Mouse (Mus musculus): ENCODE data around the gene Rdh9.
"Not testable (repeated sequence)": the region's sequence is repeated elsewhere in the genome, so short reads cannot be mapped to it uniquely, and the experiment has no call there.

Gene Rdh9

DNA sequence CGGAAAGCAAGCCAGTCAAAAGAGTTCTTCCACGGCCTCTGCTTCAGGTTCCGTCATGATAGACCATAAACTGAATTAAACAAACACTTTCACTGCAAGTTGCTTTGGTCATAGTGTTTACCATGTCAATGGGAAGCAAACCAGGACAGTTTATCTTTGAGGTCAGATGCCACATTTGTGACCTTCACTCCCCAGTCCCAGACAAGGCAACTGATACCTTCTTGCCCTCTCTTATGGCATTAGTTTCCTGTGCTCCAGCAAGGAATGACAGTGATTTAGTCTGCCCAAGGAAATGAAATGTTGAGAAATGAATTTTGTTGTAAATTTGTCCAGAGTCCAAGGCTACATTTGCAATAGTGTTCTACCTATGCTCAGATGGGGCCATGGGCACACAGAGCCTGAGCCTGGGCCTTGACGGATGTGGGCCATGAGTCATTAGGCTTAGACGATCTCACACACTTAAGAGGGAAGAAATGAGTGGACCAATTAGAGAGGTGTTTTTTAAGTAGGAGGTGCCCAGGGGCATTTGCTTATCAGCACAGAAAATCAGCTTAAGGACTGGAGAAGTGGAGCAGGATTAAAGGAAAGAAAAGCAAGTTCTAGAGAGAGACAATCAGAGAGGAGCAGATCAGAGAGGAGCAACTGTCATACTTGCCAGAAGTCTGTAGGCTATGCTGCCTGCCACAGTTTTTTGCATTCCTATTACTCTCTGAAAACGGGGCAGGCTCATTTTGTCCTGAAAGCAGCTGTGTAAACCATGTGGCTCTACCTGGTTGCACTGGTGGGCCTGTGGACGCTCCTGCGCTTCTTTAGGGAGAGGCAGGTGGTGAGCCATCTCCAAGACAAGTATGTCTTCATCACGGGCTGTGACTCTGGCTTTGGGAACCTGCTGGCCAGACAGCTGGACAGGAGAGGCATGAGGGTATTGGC is 16.7 kb upstream of the Rdh9 start, which contains the start of the genes Rdh1 and Rdh16f1:
Rdh1 (plus strand) TSS at position 541 of the 930 bp plus-strand sequence.
Rdh16f1 (plus strand) TSS at position 607 of the 930 bp plus-strand sequence.
- DNase-seq (ENCODE audit: low read depth, low spot score): no peak

DNA sequence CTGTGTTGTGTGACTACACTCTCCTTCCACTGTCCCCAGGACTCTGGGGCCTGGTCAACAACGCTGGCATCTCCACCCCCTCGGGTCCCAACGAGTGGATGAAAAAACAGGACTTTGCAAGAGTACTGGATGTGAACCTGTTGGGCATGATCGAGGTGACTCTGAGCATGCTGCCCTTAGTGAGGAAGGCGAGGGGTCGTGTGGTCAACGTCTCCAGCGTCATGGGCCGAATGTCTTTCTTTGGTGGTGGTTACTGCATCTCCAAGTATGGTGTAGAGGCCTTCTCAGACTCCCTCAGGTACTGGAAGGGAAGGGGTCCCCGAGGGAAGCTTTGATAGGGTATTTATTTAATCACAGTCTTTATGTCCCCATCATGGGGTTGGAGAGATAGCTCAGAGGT is 13.3 kb upstream of the Rdh9 start:
- not testable (repeated sequence) for DNase-seq (ENCODE audit: low read depth, low spot score)

DNA sequence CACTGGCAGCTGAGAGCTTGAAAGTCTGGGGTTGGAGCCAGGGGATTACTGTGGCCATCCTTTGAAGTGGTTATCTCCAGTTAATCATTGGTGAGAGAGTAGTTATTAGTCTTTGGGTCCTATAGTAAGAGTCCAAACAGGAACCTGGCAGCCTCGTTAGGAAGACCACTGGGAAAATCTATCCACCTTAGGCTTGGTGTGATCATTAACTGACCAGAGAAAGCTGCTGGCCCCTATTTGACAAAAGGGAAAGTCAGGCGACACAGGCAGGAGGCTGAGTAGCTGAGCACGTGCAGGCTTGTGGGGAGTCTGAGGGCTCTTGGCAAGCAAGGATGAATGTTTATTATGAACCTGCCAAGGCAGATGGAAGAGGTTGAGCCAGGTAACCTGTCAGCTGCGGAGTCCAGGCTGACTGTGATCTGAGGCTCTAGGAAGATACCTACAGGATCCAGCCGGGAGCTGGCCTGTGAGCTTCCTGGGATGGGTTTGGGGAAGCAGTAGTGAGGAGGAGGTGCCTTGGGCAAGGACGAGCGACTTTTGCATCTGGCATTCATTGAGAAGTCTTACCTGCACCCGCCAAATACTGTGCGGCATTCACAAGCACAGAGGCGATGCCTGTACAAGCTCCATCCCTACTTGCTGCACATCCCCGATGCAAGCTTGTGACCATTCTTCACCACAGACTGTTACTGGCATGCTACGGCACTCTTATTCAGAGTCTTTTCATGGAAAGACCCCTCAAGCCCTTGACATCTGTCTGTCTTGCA is 12.1 kb upstream of the Rdh9 start:
- no peak for DNase-seq (ENCODE audit: low read depth, low spot score)

DNA sequence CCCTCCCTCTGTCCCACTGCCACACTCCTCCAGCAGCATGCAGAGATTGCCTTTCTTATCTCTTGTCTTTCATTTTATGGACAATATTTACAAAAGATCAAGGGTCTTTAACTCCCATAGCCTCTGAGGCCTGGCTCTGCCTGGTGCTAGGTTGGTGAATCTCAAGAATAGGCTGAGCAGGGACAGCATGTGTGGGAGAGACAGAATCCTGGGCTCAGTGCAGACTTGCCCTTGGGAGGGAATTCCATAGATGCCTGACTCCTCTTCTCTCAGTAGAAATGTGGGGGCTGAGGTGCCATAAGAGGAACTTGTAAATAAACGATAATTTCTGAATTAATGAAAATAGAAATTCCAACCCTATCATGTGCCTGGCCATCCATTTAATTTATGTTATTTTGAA is 9.6 kb upstream of the Rdh9 start:
- DNase-seq (ENCODE audit: low read depth, low spot score): no peak

DNA sequence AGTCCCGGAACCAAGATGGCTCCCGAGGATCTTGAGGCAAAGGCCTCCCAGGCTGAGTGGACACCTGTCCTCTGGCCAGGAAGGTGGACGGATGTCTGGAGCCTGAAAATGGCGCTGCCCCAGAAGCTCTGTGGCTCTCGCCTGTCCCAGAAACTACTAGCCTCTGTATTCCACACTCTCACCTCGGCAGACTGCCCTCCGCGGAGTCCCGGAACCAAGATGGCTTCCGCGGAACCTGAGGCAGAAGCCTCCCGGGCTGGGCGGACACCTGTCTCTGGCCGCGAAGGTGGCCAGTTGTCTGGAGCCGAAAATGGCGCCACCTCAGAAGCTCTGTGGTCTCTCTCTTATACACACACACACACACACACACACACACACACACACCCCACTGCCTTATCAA is 6.1 kb downstream of the Rdh9 start:
- not testable (repeated sequence) for DNase-seq (ENCODE audit: low read depth, low spot score)

DNA sequence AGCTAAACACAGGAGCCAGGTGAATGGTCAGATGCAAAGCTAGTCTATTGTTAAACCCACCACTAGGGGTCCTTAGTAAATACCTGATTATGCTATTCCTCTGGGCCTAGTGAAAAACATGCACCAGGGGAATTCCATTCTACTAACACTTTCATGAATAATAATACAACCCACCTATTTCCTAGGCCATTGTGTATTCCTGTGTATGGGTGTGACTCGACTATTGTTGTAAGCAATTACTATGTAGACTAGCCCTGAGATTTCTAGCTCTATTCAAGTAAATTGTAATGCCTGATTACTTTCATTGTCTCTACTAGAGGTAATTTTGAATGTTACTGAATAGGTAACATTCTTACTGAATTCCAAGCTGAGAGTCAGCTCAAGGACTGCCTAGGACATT is 9.2 kb downstream of the Rdh9 start:
- not testable (repeated sequence) for DNase-seq (ENCODE audit: low read depth, low spot score)

DNA sequence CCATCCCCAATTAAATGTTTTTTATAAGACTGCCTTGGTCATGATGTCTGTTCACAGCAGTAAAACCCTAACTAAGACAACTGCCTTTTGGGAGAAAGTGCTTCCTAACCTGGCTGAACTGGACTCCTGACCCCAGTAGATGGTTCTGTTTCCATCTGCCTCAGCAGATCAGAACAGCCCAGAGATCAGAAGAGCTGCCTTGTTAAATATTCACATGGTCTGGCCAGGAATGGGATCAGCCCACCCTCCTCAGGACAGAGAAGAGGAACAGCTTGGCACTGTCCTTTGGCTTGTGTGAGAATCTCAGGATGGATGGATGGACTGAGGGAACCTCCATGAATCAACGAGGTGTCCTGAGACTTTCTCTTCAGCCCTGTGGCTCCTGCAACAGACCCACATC is 23.1 kb downstream of the Rdh9 start:
- DNase-seq (ENCODE audit: low read depth, low spot score): no peak

DNA sequence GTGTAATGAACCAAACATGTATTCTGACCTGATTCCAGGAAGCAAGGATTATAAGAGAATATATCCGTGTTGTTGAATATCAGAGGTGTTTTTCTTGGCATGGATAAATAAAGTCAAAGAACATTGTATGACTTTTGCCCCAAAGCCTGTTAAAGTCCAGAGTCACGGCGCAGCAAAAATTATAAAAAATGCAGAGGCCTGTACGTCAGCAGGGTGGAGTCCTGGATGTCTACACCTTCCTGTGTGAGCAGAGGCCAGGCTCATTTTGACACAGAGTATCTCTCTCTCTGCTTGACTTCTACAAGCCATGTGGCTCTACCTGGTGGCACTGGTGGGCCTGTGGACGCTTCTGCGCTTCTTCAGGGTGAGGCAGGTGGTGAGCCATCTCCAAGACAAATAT is 24.7 kb downstream of the Rdh9 start, which contains the start of gene Rdh16:
Rdh16 (plus strand) TSS at position 262 of the 400 bp plus-strand sequence.
- no peak for DNase-seq (ENCODE audit: low read depth, low spot score)

DNA sequence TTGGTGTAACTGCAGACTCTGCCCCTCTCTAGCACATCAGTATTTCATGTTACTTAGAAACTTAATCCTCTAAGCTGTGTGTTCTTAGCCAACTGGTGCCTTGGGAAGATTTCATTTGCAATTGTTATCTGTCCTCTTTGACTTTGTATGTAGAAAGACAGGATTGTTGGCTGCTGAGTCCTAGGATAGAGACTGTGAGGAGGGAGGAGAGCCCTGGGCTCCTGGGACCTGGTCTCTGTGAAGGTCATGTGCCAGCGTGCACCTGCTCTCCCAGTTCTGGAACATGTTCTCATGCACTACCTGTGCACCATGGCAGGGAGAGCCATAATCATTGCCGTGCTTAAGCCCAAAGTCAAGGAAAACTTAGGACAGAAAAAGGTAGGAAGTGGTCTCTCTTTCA is 25.4 kb downstream of the Rdh9 start:
- no peak for DNase-seq (ENCODE audit: low read depth, low spot score)

DNA sequence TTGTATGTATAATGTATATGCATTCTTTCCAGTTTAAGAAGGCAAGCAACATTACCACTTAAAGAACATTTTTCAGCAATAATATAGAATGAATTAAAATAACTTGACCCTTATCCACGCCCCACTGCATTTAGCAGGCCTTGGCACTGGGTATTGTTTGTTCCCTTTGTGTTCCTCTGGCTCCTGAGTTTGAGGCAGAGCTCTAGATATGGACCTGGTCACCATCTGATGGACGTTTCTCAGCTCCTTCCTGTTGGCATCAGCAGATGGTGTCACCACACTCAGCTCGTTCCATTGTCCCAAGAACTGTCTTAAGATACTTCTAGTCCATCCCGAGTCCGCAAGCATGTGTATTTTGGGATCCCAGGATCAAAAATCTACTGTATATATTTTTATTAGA is 26.1 kb downstream of the Rdh9 start:
- DNase-seq (ENCODE audit: low read depth, low spot score): no peak

DNA sequence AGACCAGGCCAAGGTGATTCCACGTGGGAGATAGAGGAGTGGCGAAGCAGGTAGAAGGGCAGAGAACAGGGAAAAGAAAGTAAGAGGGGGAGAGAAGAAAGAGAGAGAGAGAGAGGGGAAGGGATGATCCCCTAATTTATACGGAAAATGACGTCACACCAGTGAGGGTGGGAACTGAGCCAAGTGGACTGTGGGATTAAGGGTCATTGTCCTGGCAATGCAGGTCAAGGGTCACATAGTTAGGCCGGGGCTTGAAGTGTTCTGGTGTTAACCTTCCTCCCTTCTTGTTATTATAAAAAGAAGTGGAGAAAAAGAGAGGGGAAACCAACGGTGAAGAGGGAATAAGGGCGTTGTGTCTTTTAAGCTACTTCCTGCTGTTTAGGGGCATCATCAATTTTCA is 28.2 kb downstream of the Rdh9 start:
- DNase-seq (ENCODE audit: low read depth, low spot score): no peak

DNA sequence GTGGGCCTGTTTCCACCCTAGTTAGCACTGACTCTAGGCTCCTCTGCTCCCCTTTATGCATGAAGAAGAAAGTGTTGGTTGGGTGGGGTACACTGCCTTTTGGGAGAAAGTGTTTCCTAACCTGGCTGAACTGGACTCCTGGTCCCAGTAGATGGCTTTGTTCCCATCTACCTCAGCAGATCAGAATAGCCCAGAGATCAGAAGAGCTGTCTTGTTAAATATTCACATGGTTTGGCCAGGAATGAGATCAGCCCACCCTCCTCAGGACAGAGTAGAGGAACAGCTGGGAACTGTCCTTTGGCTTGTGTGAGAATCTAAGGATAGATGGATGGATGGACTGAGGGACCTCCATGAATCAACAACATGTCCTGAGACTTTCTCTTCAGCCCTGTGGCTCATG is 39.7 kb downstream of the Rdh9 start:
- DNase-seq (ENCODE audit: low read depth, low spot score): no peak

DNA sequence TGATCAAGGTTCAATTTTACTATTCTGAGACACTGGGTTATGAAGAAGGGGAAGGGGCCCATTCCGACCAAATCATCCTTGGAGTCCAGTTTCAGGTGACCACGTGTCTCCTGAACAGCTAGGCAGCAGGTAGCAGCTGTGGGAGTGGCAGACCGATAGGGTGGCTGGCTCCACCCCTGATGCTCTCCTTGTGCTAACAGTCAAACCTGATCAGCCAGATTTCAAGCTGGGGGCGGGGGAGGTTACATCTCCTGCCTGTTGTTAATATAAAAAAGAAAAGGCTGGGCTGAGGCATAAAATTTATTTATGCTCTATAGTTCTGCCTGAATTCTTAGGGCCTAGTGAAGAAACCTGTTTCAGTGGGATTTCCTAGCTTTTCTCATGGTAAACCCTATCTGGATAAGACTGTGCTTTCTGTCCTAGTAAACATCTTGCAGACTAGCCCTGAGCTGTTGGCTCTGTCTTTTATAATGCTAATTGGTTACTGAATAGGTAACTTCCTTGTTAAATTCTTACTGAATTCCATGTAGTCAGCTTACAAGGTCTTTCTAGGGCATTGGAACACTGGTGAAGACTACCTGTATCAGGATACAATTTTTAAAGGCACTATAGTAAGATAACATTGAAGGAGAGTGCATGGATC is 41.2 kb downstream of the Rdh9 start:
- not testable (repeated sequence) for DNase-seq (ENCODE audit: low read depth, low spot score)

DNA sequence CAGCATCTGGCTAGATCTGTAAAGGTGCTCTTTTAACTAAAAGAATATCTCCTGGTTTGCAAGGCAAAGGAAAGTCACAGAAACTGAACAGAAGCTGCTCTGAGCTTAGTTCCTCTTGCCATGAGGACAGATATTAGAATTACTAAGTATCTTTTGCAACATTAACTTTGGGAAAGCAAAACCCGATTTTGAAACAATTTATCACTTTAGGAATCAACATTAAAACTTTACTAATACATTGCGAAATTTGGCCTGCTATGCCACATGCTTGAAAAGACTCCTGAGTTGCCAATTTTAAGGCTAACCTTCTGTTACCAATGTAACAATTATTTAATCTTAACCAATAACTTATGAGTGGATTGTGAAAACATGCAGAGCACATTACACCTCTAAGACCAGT is 45.6 kb downstream of the Rdh9 start:
- DNase-seq (ENCODE audit: low read depth, low spot score): not testable (repeated sequence)

DNA sequence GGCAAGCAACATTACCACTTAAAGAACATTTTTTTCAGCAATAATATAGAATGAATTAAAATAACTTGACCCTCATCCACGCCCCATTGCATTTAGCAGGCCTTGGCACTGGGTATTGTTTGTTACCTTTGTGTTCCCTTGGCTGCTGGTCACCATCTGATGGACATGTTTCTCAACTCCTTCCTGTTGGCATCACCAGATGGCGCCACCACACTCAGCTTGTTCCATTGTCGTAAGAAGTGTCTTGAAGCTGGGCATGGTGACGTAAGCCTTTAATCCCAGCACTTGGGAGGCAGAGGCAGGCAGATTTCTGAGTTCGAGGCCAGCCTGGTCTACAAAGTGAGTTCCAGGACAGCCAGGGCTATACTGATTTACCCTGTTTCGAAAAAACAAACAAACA is 49.2 kb downstream of the Rdh9 start:
- DNase-seq (ENCODE audit: low read depth, low spot score): peak; percentile 34

DNA sequence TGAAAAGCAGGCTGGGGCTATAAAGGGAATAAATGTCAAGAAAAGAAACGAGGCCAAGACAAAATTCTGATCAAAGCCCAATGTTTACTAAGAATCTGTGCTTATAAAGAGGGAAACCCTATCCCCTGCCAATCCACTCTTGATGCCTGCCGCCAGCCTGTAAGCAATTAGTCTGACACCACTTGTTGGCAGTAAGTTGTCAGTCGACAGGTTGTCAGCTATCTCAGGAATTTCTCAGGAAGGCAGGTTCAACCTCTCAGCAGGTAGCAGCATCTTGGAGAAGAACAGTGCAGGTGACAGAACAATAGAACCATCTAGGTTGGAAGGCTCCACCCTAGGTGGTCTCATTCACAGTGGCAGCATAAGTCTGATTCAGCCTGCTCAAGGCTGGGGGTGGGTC is 52.9 kb downstream of the Rdh9 start:
- DNase-seq (ENCODE audit: low read depth, low spot score): no peak

DNA sequence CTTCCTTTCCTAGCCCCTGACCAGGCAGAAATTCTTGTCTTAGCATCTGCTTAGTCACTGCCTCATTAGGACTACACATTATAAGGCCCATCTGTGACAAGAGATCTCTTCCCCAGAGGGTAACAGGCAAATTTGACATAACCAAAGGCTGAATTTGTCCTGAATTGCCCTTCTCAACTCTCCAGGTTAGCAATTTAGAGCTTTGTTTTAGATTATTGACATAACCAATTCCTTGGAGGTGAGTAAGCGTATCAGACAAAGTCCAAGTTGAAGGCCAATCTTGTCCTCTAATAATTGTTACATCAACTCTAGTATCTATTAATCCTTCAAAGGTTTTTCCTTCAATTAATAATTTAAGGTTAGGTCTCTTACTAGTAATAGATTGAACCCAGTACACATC is 58.0 kb downstream of the Rdh9 start:
- not testable (repeated sequence) for DNase-seq (ENCODE audit: low read depth, low spot score)

DNA sequence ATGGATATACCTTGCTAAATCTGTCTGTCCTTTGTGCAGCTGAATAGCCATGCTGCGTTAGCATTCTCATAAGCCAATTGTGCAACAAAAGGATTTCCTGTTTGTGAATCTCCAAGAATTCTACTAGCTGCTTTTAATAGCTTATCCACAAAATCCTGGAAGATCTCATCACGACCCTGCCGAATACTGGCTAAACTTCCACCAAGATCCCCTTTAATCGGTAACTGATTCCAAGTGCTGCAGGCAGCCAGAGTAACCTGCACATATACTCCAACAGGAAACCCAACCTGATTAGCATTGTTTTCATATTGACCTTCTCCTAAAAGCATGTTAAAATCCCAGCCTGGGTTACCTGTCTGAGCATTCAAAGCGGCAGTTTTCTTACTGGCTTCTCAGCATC is 59.1 kb downstream of the Rdh9 start:
- no peak for DNase-seq (ENCODE audit: low read depth, low spot score)

DNA sequence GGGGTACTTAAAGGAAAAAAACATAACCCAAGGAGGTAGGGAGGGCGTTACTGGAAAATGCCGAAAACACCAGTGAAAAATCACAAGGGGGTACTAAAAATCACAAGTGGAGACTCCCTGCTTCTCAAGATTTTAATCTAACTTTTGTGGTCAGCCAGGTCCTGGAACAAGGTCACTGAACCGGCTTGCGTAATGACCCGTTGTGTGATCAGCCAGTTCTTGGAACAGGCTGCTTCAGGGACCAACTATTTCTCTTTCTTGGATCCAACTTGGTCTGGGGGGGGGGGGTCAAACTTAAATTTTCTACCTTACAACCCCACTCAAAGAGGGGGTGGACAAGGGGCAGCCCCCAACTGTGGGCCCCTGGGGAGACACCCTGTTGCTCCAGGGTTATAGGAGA is 61.6 kb downstream of the Rdh9 start:
- DNase-seq (ENCODE audit: low read depth, low spot score): not testable (repeated sequence)

DNA sequence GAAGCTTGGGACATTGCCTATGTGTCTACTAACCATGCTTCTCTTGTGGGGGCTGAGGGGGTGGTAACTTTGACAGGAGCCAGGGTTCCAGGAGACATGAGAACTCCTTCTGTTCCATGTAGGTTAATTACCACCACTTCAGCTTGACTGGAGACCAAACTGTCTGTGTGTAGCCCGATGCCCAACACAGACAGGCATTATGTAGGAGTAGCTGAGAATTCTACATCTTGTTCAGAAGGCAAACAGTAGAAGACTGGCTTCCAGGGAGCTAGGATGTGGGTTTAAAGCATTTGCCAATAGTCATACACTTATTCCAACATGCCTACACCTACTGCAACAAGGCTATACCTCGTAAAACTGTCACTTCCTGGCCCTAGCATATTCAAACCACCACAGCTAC is 62.4 kb downstream of the Rdh9 start:
- DNase-seq (ENCODE audit: low read depth, low spot score): no peak

DNA sequence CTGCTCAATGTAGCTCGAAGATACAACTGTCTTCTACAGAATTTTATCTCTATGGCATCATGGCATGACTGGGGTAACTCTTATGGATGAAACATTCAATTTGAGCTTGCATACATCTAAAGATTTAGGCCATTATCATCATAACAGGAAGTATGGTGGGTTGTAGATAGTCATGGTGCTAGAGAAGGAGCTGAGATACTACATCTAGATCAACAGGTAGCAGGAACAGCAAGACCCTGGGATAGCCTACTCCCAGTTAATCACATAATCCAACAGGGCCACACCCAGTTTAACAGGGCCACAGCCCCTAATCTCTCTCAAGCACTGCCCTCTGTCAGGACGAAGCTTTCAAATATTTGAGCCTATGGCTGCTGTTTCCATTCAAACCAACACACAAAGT is 64.6 kb downstream of the Rdh9 start:
- no peak for DNase-seq (ENCODE audit: low read depth, low spot score)

All from CD4-positive, CD25-positive, alpha-beta regulatory T cell, adult 2 months (primary cell).